Mouse (Mus musculus) MEL (cell line): ENCODE measurements around the gene Arel1. TPM values are rescaled to one million over a fixed set of nuclear protein-coding genes. Genes with fewer than 3 reads are reported as not detected.

Experiments
- DNase-seq: peaks from one replicate; pipeline ENCODE4 v3.0.0; 2011; ENCODE audit warnings: low read depth, low spot score
- H3K27ac ChIP-seq: 2 replicates; pipeline ENCODE4 v1.5.1; 2012; ENCODE audit warnings: low read depth, mild to moderate bottlenecking, control low read depth, low read length, moderate library complexity; ENCODE audit not compliant: control insufficient read depth
- H3K27me3 ChIP-seq, 2 experiments: fragments of 150-350 bp in 1 of 2; sonication (generic) in 1 of 2; 2 replicates each; pipeline ENCODE4 v1.6.1; 2012; ENCODE audit warnings: low read length in 2 of 2, mild to moderate bottlenecking in 2 of 2, improper control_type of control experiment in 1 of 2, moderate library complexity in 1 of 2; ENCODE audit not compliant: insufficient read depth in 2 of 2, control insufficient read depth in 1 of 2
- H3K36me3 ChIP-seq, 2 experiments: 2 replicates each; pipeline ENCODE4 v1.6.1; 2012 to 2014; ENCODE audit warnings: low read length in 2 of 2, improper control_type of control experiment in 1 of 2, inconsistent platforms in 1 of 2, mild to moderate bottlenecking in 1 of 2; ENCODE audit not compliant: insufficient read depth in 2 of 2, control insufficient read depth in 1 of 2
- H3K4me1 ChIP-seq, 2 experiments: fragments of 150-350 bp in 1 of 2; sonication (generic) in 1 of 2; 2 replicates each; pipeline ENCODE4 v1.6.1; 2012; ENCODE audit warnings: low read length in 2 of 2, improper control_type of control experiment in 1 of 2, mild to moderate bottlenecking in 1 of 2; ENCODE audit not compliant: insufficient read depth in 2 of 2, control insufficient read depth in 1 of 2
- H3K4me3 ChIP-seq, 2 experiments: fragments of 150-350 bp in 1 of 2; sonication (generic) in 1 of 2; 2 replicates each; pipeline ENCODE4 v1.5.1; 2012; ENCODE audit warnings: low read depth in 2 of 2, low read length in 2 of 2, mild to moderate bottlenecking in 2 of 2, moderate library complexity in 2 of 2, control low read depth in 1 of 2, improper control_type of control experiment in 1 of 2; ENCODE audit not compliant: control insufficient read depth in 1 of 2, insufficient read depth in 1 of 2
- H3K79me2 ChIP-seq: 2 replicates; pipeline ENCODE4 v1.6.1; 2012; ENCODE audit warnings: mild to moderate bottlenecking, low read length, moderate library complexity; ENCODE audit not compliant: control insufficient read depth, poor library complexity, insufficient read depth
- H3K9ac ChIP-seq: 2 replicates; pipeline ENCODE4 v1.6.1; 2012; ENCODE audit warnings: low read depth, mild to moderate bottlenecking, control low read depth, low read length, moderate library complexity; ENCODE audit not compliant: control insufficient read depth, poor library complexity, severe bottlenecking
- H3K9me3 ChIP-seq: fragments of 150-350 bp; sonication (generic); replicated peaks from 2 replicates; pipeline ENCODE4 v1.6.1; 2012; ENCODE audit warnings: mild to moderate bottlenecking, low read length, improper control_type of control experiment, moderate library complexity; ENCODE audit not compliant: insufficient read depth
- CHD1 ChIP-seq: IDR thresholded peaks from 2 replicates; pipeline ENCODE4 v1.6.1; 2012; ENCODE audit warnings: low read depth, mild to moderate bottlenecking, inconsistent platforms, low read length, improper control_type of control experiment
- CHD2 ChIP-seq: IDR thresholded peaks from 2 replicates; pipeline ENCODE4 v1.6.1; 2011; ENCODE audit warnings: low read length, improper control_type of control experiment
- CTCF ChIP-seq, 3 experiments: IDR thresholded peaks in 2 of 3; conservative IDR thresholded peaks in 1 of 3; 2 replicates each; pipeline ENCODE4 v1.5.1; 2011 to 2012; ENCODE audit warnings: low read length in 3 of 3, low read depth in 2 of 3, mild to moderate bottlenecking in 2 of 3, improper control_type of control experiment in 1 of 3, inconsistent platforms in 1 of 3, mixed read lengths in 1 of 3, moderate library complexity in 1 of 3; ENCODE audit not compliant: control insufficient read depth in 1 of 3, insufficient read depth in 1 of 3, poor library complexity in 1 of 3, severe bottlenecking in 1 of 3
- E2F4 ChIP-seq: IDR thresholded peaks from 2 replicates; pipeline ENCODE4 v1.6.1; 2011; ENCODE audit warnings: low read depth, low read length, improper control_type of control experiment, borderline replicate concordance
- ELF1 ChIP-seq: IDR thresholded peaks from 2 replicates; pipeline ENCODE4 v1.6.1; 2014; ENCODE audit warnings: low read depth, mild to moderate bottlenecking, inconsistent platforms, low read length, improper control_type of control experiment, moderate library complexity
- EP300 ChIP-seq, 2 experiments: IDR thresholded peaks; 2 replicates each; pipeline ENCODE4 v1.6.1; 2011; ENCODE audit warnings: improper control_type of control experiment in 2 of 2, low read length in 2 of 2, low read depth in 1 of 2, mild to moderate bottlenecking in 1 of 2
- ETS1 ChIP-seq: IDR thresholded peaks from 2 replicates; pipeline ENCODE4 v1.6.1; 2012; ENCODE audit warnings: low read depth, mild to moderate bottlenecking, inconsistent platforms, low read length, improper control_type of control experiment, moderate library complexity
- GABPA ChIP-seq: IDR thresholded peaks from 2 replicates; pipeline ENCODE4 v1.6.1; 2012; ENCODE audit warnings: low read depth, mild to moderate bottlenecking, inconsistent platforms, low read length, improper control_type of control experiment, moderate library complexity
- GATA1 ChIP-seq: IDR thresholded peaks from 2 replicates; pipeline ENCODE4 v1.6.1; 2011; ENCODE audit warnings: low read depth, low read length, improper control_type of control experiment
- HCFC1 ChIP-seq: IDR thresholded peaks from 2 replicates; pipeline ENCODE4 v1.6.1; 2012; ENCODE audit warnings: low read depth, mild to moderate bottlenecking, inconsistent platforms, low read length, improper control_type of control experiment, moderate library complexity
- JUND ChIP-seq: IDR thresholded peaks from 2 replicates; pipeline ENCODE4 v1.6.1; 2011; ENCODE audit warnings: low read depth, mild to moderate bottlenecking, improper control_type of control experiment, low read length
- KAT2A ChIP-seq: conservative IDR thresholded peaks from 2 replicates; pipeline ENCODE4 v1.6.1; 2012; ENCODE audit warnings: low read depth, low read length, improper control_type of control experiment, inconsistent platforms
- MAFK ChIP-seq: IDR thresholded peaks from 2 replicates; pipeline ENCODE4 v1.6.1; 2011; ENCODE audit warnings: low read depth, mild to moderate bottlenecking, low read length, improper control_type of control experiment, borderline replicate concordance
- MAX ChIP-seq: IDR thresholded peaks from 2 replicates; pipeline ENCODE4 v1.6.1; 2011; ENCODE audit warnings: low read length, improper control_type of control experiment
- MAZ ChIP-seq: IDR thresholded peaks from 2 replicates; pipeline ENCODE4 v1.6.1; 2012; ENCODE audit warnings: low read depth, mild to moderate bottlenecking, inconsistent platforms, low read length, improper control_type of control experiment
- MEF2A ChIP-seq: IDR thresholded peaks from 2 replicates; pipeline ENCODE4 v1.6.1; 2014; ENCODE audit warnings: low read depth, mild to moderate bottlenecking, inconsistent platforms, low read length, improper control_type of control experiment; ENCODE audit not compliant: poor library complexity, insufficient replicate concordance, severe bottlenecking; ENCODE audit errors: extremely low read depth
- MXI1 ChIP-seq: IDR thresholded peaks from 2 replicates; pipeline ENCODE4 v1.6.1; 2011; ENCODE audit warnings: mild to moderate bottlenecking, low read depth, low read length, improper control_type of control experiment
- MYB ChIP-seq: IDR thresholded peaks from 2 replicates; pipeline ENCODE4 v1.6.1; 2011; ENCODE audit warnings: mild to moderate bottlenecking, low read depth, low read length, improper control_type of control experiment
- MYC ChIP-seq: IDR thresholded peaks from 2 replicates; pipeline ENCODE4 v1.6.1; 2011; ENCODE audit warnings: low read depth, mild to moderate bottlenecking, low read length, improper control_type of control experiment, moderate library complexity
- NELFE ChIP-seq: IDR thresholded peaks from 2 replicates; pipeline ENCODE4 v1.6.1; 2011; ENCODE audit warnings: low read depth, low read length, improper control_type of control experiment
- NRF1 ChIP-seq: IDR thresholded peaks from 2 replicates; pipeline ENCODE4 v1.6.1; 2014; ENCODE audit warnings: low read depth, mild to moderate bottlenecking, inconsistent platforms, low read length, improper control_type of control experiment, moderate library complexity; ENCODE audit not compliant: poor library complexity, insufficient read depth, severe bottlenecking
- POLR2A ChIP-seq, 2 experiments: IDR thresholded peaks; 2 replicates each; pipeline ENCODE4 v1.6.1; 2011 to 2012; ENCODE audit warnings: low read length in 2 of 2, mild to moderate bottlenecking in 2 of 2, control low read depth in 1 of 2, improper control_type of control experiment in 1 of 2, low read depth in 1 of 2, moderate library complexity in 1 of 2; ENCODE audit not compliant: control insufficient read depth in 1 of 2, insufficient read depth in 1 of 2, poor library complexity in 1 of 2
- POLR2AphosphoS2 ChIP-seq: IDR thresholded peaks from 2 replicates; pipeline ENCODE4 v1.6.1; 2011; ENCODE audit warnings: low read length, improper control_type of control experiment
- POLR2AphosphoS5 ChIP-seq: IDR thresholded peaks from 2 replicates; pipeline ENCODE4 v1.6.1; 2012; ENCODE audit warnings: low read depth, borderline replicate concordance, mild to moderate bottlenecking, inconsistent platforms, low read length, moderate library complexity, mixed read lengths
- RAD21 ChIP-seq: IDR thresholded peaks from 2 replicates; pipeline ENCODE4 v1.6.1; 2011; ENCODE audit warnings: mild to moderate bottlenecking, low read depth, low read length, improper control_type of control experiment
- RCOR1 ChIP-seq: IDR thresholded peaks from 2 replicates; pipeline ENCODE4 v1.6.1; 2012; ENCODE audit warnings: low read depth, mild to moderate bottlenecking, inconsistent platforms, low read length, improper control_type of control experiment
- SIN3A ChIP-seq: IDR thresholded peaks from 2 replicates; pipeline ENCODE4 v1.6.1; 2012; ENCODE audit warnings: low read length, improper control_type of control experiment, inconsistent platforms
- SMC3 ChIP-seq: IDR thresholded peaks from 2 replicates; pipeline ENCODE4 v1.6.1; 2011; ENCODE audit warnings: low read depth, low read length, improper control_type of control experiment
- TAL1 ChIP-seq: IDR thresholded peaks from 2 replicates; pipeline ENCODE4 v1.6.1; 2012; ENCODE audit warnings: mild to moderate bottlenecking, inconsistent platforms, low read length, moderate library complexity, mixed read lengths
- TBP ChIP-seq: IDR thresholded peaks from 2 replicates; pipeline ENCODE4 v1.8.0; 2011; ENCODE audit warnings: low read depth, low read length, improper control_type of control experiment
- TCF12 ChIP-seq: IDR thresholded peaks from 2 replicates; pipeline ENCODE4 v1.6.1; 2014; ENCODE audit warnings: low read depth, mild to moderate bottlenecking, inconsistent platforms, low read length, improper control_type of control experiment, moderate library complexity
- UBTF ChIP-seq: IDR thresholded peaks from 2 replicates; pipeline ENCODE4 v1.6.1; 2012; ENCODE audit warnings: low read depth, mild to moderate bottlenecking, inconsistent platforms, low read length, improper control_type of control experiment, moderate library complexity, borderline replicate concordance; ENCODE audit not compliant: insufficient read depth
- USF1 ChIP-seq: IDR thresholded peaks from 2 replicates; pipeline ENCODE4 v1.6.1; 2014; ENCODE audit warnings: low read depth, mild to moderate bottlenecking, inconsistent platforms, low read length, improper control_type of control experiment, moderate library complexity
- USF2 ChIP-seq, 2 experiments: IDR thresholded peaks; 2 replicates each; pipeline ENCODE4 v1.6.1; 2011 to 2012; ENCODE audit warnings: improper control_type of control experiment in 2 of 2, low read length in 2 of 2, borderline replicate concordance in 1 of 2, inconsistent platforms in 1 of 2, low read depth in 1 of 2, mild to moderate bottlenecking in 1 of 2; ENCODE audit not compliant: insufficient read depth in 1 of 2
- ZC3H11A ChIP-seq: IDR thresholded peaks from 2 replicates; pipeline ENCODE4 v1.6.1; 2012; ENCODE audit warnings: low read depth, mild to moderate bottlenecking, inconsistent platforms, low read length, improper control_type of control experiment
- ZKSCAN1 ChIP-seq: IDR thresholded peaks from 2 replicates; pipeline ENCODE4 v1.6.1; 2012; ENCODE audit warnings: low read depth, mild to moderate bottlenecking, inconsistent platforms, low read length, improper control_type of control experiment, moderate library complexity
- ZMIZ1 ChIP-seq: IDR thresholded peaks from 2 replicates; pipeline ENCODE4 v1.6.1; 2012; ENCODE audit warnings: low read depth, mild to moderate bottlenecking, inconsistent platforms, low read length, improper control_type of control experiment, moderate library complexity
- ZNF384 ChIP-seq: IDR thresholded peaks from 2 replicates; pipeline ENCODE4 v1.6.1; 2012; ENCODE audit warnings: low read depth, mild to moderate bottlenecking, inconsistent platforms, low read length, improper control_type of control experiment
- polyA plus RNA-seq, 2 experiments: library from polyadenylated mRNA; stranded (reverse) in 1 of 2; unstranded in 1 of 2; fragments of >175 nt in 1 of 2; fragments of >200 nt in 1 of 2; gene quantifications; 2 replicates each; pipeline versions ENCODE4 v1.2.1 to v1.2.4; 2012; ENCODE audit warnings: low replicate concordance in 2 of 2, low read depth in 1 of 2; ENCODE audit not compliant: insufficient read length in 2 of 2, insufficient read depth in 1 of 2, missing spikeins in 1 of 2
- total RNA-seq: library from RNA; depleted of rRNA; stranded (reverse); fragments of 300-350 nt; gene quantifications from 2 replicates; pipeline ENCODE4 v1.2.3, GENCODE M21; 2012

Gene Arel1
- total and polyA plus RNA-seq, 3 experiments, result 37.2 to 82.5 (median 45.0) TPM

DNA sequence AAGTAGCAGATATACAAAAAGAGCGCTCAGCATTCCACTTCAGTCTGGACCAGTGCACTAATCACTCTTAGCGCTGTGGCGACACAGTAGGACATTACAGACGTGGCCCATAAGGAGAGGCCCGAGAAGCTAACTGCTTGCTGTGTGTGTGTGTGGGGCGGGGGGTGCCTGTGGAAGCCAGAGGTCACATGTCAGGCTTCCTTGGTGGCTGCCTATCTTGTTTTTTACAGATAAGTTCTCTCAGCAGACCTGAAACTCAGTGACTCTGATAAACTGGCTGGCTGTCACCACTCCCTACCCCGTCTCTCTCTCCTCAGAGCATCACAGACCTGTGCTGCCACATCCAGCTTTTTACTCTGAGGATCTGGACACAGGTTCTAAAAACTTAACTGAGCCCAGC, 8.1 kb downstream of the Arel1 start:
- Histone ChIP-seq H3K4me1 (peaks cover 30 to 31% of the 10 kb centered on the region in 2 experiments), H3K27ac (peak overlapping the region; percentile 84), H3K4me3 (peak overlapping the region; percentile 23 to 37), H3K9ac (peak overlapping the region; percentile 58), H3K36me3 (peaks cover 4 to 45% of the 10 kb centered on the region in 2 experiments; a peak in 3 of 4 replicates), H3K27me3 (no peaks in the 10 kb centered on the region), H3K9me3 (no peaks in the 10 kb centered on the region), H3K79me2 (peaks cover 15% of the 10 kb centered on the region)
- DNase-seq, result peak; percentile 82
- TF ChIP-seq USF2 (IDR thresholded peaks at IDR 0.05; ENCODE audit: borderline replicate concordance in 1 of 2, insufficient read depth in 1 of 2, low read depth in 1 of 2, low read length in 2 of 2), result 0 out of 4 replicates have a peak, but pooled peaks of 1 of the 2 experiments have one; percentile 34
- peak; percentile 81 for TF ChIP-seq ETS1
- no peak for TF ChIP-seq MEF2A
- TF ChIP-seq POLR2A (IDR thresholded peaks at IDR 0.05; ENCODE audit: control insufficient read depth in 1 of 2, insufficient read depth in 1 of 2, low read depth in 1 of 2, low read length in 2 of 2, poor library complexity in 1 of 2), result no peak
- no peak for TF ChIP-seq ELF1
- TF ChIP-seq HCFC1, result 0 out of 2 replicates have a peak, but pooled peaks have one; percentile 22
- TF ChIP-seq UBTF, result no peak
- TF ChIP-seq JUND, result no peak
- peak; percentile 33 for TF ChIP-seq MAX
- TF ChIP-seq KAT2A, result no peak
- TF ChIP-seq SIN3A, result peak; percentile 71
- no peak for TF ChIP-seq RAD21
- peak; percentile 68; the same call in 1 of the 2 replicates for TF ChIP-seq POLR2AphosphoS2
- no peak for TF ChIP-seq CHD2
- peak; percentile 50; the same call in 1 of the 2 replicates for TF ChIP-seq MYC
- TF ChIP-seq ZMIZ1, result no peak
- TF ChIP-seq TBP, result no peak
- TF ChIP-seq ZKSCAN1, result no peak
- TF ChIP-seq EP300 (IDR thresholded peaks at IDR 0.05; ENCODE audit: low read depth in 1 of 2, low read length in 2 of 2), result peak; percentile 79 to 86
- TF ChIP-seq ZC3H11A, result no peak
- peak; percentile 78 for TF ChIP-seq RCOR1
- TF ChIP-seq MAFK, result no peak; the same call in 1 of the 2 replicates
- TF ChIP-seq USF1, result peak; percentile 92
- TF ChIP-seq MYB, result no peak
- no peak for TF ChIP-seq MAZ
- no peak for TF ChIP-seq E2F4
- no peak for TF ChIP-seq SMC3
- TF ChIP-seq CHD1, result no peak
- no peak for TF ChIP-seq GABPA
- 0 out of 2 replicates have a peak, but pooled peaks have one; percentile 19 for TF ChIP-seq ZNF384
- no peak for TF ChIP-seq CTCF (IDR thresholded peaks at IDR 0.05 in 2 of 3, conservative IDR thresholded peaks at IDR 0.05 in 1 of 3; ENCODE audit: control insufficient read depth in 1 of 3, insufficient read depth in 1 of 3, low read depth in 2 of 3, low read length in 3 of 3, poor library complexity in 1 of 3, severe bottlenecking in 1 of 3)
- peak; percentile 92 for TF ChIP-seq TCF12
- no peak for TF ChIP-seq POLR2AphosphoS5
- TF ChIP-seq NELFE, result no peak
- TF ChIP-seq TAL1, result peak; percentile 73
- TF ChIP-seq NRF1, result no peak
- peak; percentile 51; the same call in 1 of the 2 replicates for TF ChIP-seq MXI1
- peak; percentile 83 for TF ChIP-seq GATA1
